Mouse (Mus musculus): Measurements from ENCODE around the gene Il27ra. TPM values are rescaled to one million over a fixed set of nuclear protein-coding genes. Genes with fewer than 3 reads are reported as not detected.
"Not testable (repeated sequence)": the region's sequence is repeated elsewhere in the genome, so short reads cannot be mapped to it uniquely, and the experiment has no call there.

The Il27ra gene
- polyA plus RNA-seq, 1 experiment from 2014 or later, result 0.33 TPM

- not testable (repeated sequence) for DNase-seq; H3K27me3 ChIP-seq (ENCODE audit: control insufficient read depth, insufficient read depth, low read length); ATAC-seq (ENCODE audit: low FRiP score, low TSS enrichment); H3K4me1 ChIP-seq (ENCODE audit: control insufficient read depth, insufficient read depth, low read length); H3K9me3 ChIP-seq (ENCODE audit: control insufficient read depth, low read length); H3K27ac ChIP-seq (replicated peaks; ENCODE audit: low read depth, low read length); H3K4me3 ChIP-seq (replicated peaks; ENCODE audit: low read depth, low read length); H3K9ac ChIP-seq (replicated peaks; ENCODE audit: low read length); H3K4me2 ChIP-seq (ENCODE audit: low read length)
- H3K36me3 ChIP-seq (ENCODE audit: control insufficient read depth, insufficient read depth, low read length), result peaks cover 80% of the 10 kb centered on the region
- 99% methylated on average over 2 of the region's 2 CpGs for WGBS
Measured at GRCm38 (mm10) chr8:83983222-83983621, 59.2 kb downstream of the Il27ra start.

- Histone ChIP-seq H3K27ac (replicated peaks; ENCODE audit: low read depth, low read length) (no peak overlapping the region), H3K4me1 (ENCODE audit: control insufficient read depth, insufficient read depth, low read length) (peaks cover 3% of the 10 kb centered on the region), H3K4me3 (replicated peaks; ENCODE audit: low read depth, low read length) (no peak overlapping the region), H3K36me3 (ENCODE audit: control insufficient read depth, insufficient read depth, low read length) (peaks cover 76% of the 10 kb centered on the region), H3K27me3 (ENCODE audit: control insufficient read depth, insufficient read depth, low read length) (no peaks in the 10 kb centered on the region), H3K9me3 (ENCODE audit: control insufficient read depth, low read length) (no peaks in the 10 kb centered on the region), H3K9ac (replicated peaks; ENCODE audit: low read length) (no peak overlapping the region), H3K4me2 (ENCODE audit: low read length) (no peak overlapping the region)
- DNase-seq, result no peak
- no peak for ATAC-seq (ENCODE audit: low FRiP score, low TSS enrichment)
- WGBS, result 97% methylated on average over 4 of the region's 4 CpGs
Measured at GRCm38 (mm10) chr8:83982449-83982848, 59.9 kb downstream of the Il27ra start.

- Histone ChIP-seq H3K4me1 (ENCODE audit: control insufficient read depth, insufficient read depth, low read length) (peaks cover 7% of the 10 kb centered on the region), H3K27me3 (ENCODE audit: control insufficient read depth, insufficient read depth, low read length) (no peaks in the 10 kb centered on the region), H3K4me3 (replicated peaks; ENCODE audit: low read depth, low read length) (no peak overlapping the region), H3K4me2 (ENCODE audit: low read length) (no peak overlapping the region), H3K9ac (replicated peaks; ENCODE audit: low read length) (no peak overlapping the region), H3K27ac (replicated peaks; ENCODE audit: low read depth, low read length) (no peak overlapping the region), H3K36me3 (ENCODE audit: control insufficient read depth, insufficient read depth, low read length) (peaks cover 67% of the 10 kb centered on the region), H3K9me3 (ENCODE audit: control insufficient read depth, low read length) (no peaks in the 10 kb centered on the region)
- DNase-seq (no peak), ATAC-seq (ENCODE audit: low FRiP score, low TSS enrichment) (no peak)
- WGBS, result 95% methylated on average over 7 of the region's 7 CpGs
Measured at GRCm38 (mm10) chr8:83981533-83981932, 60.9 kb downstream of the Il27ra start.

- Histone ChIP-seq H3K4me1 (ENCODE audit: control insufficient read depth, insufficient read depth, low read length) (peaks cover 7% of the 10 kb centered on the region), H3K9me3 (ENCODE audit: control insufficient read depth, low read length) (no peaks in the 10 kb centered on the region), H3K9ac (replicated peaks; ENCODE audit: low read length) (no peak overlapping the region), H3K4me3 (replicated peaks; ENCODE audit: low read depth, low read length) (no peak overlapping the region), H3K27ac (replicated peaks; ENCODE audit: low read depth, low read length) (no peak overlapping the region), H3K27me3 (ENCODE audit: control insufficient read depth, insufficient read depth, low read length) (no peaks in the 10 kb centered on the region), H3K4me2 (ENCODE audit: low read length) (no peak overlapping the region), H3K36me3 (ENCODE audit: control insufficient read depth, insufficient read depth, low read length) (peaks cover 60% of the 10 kb centered on the region)
- 83% methylated on average over 8 of the region's 8 CpGs for WGBS
- ATAC-seq (ENCODE audit: low FRiP score, low TSS enrichment) (no peak), DNase-seq (no peak)
Measured at GRCm38 (mm10) chr8:83980845-83981244, 61.5 kb downstream of the Il27ra start.

MicroRNA genes within 50 kb of the gene (microRNA counts, 519-probe panel; counts per million panel counts)
- not detected for microRNA mmu-miR-1199
- microRNA mmu-miR-709, result 3,778 counts per million, percentile 21 among the panel's probes with 10 or more counts

Small RNA genes lying within 50 kb of the gene (microRNA-seq; reads per million reads assigned to microRNA genes)
- 0.44 reads per million for gene Mir1199
- gene Mir709, result not detected
- gene Mir8111, result 1.2 reads per million

Other genes with a start within 250 kb of the Il27ra start
- gene Adgrl1, start 142.5 kb downstream of the Il27ra start, polyA plus RNA-seq (2014; fragmentation: Nextera tagmentation; extraction: Ambion mirVana), result 77.2 and 92.7 TPM in 2 replicates
- gene Gm10644, start 87.4 kb downstream of the Il27ra start, polyA plus RNA-seq (2014; fragmentation: Nextera tagmentation; extraction: Ambion mirVana), result 1.0 and 1.1 TPM in 2 replicates
- gene Asf1b, start 87.1 kb downstream of the Il27ra start, polyA plus RNA-seq (2014; fragmentation: Nextera tagmentation; extraction: Ambion mirVana), result 7.9 and 15.5 TPM in 2 replicates
- 181 and 207 TPM in 2 replicates for gene Prkaca, start 69.6 kb downstream of the Il27ra start, polyA plus RNA-seq (2014; fragmentation: Nextera tagmentation; extraction: Ambion mirVana)
- gene Samd1, start 44.9 kb downstream of the Il27ra start, polyA plus RNA-seq (2014; fragmentation: Nextera tagmentation; extraction: Ambion mirVana), result 10.5 and 14.2 TPM in 2 replicates
- gene 1700067K01Rik, start 41.1 kb downstream of the Il27ra start, polyA plus RNA-seq (2014; fragmentation: Nextera tagmentation; extraction: Ambion mirVana), result 0.53 and 0.89 TPM in 2 replicates
- gene 2210011C24Rik, start 30.4 kb downstream of the Il27ra start, polyA plus RNA-seq (2014; fragmentation: Nextera tagmentation; extraction: Ambion mirVana), result 0.94 TPM in 1 of 2 replicates, not detected in the other
- 0.65 and 0.87 TPM in 2 replicates for gene Palm3, start 21.1 kb downstream of the Il27ra start, polyA plus RNA-seq (2014; fragmentation: Nextera tagmentation; extraction: Ambion mirVana)
- 1.2 TPM in 1 of 2 replicates, not detected in the other for gene Rln3, start 2.4 kb upstream of the Il27ra start, polyA plus RNA-seq (2014; fragmentation: Nextera tagmentation; extraction: Ambion mirVana)
- 1.5 and 2.4 TPM in 2 replicates for gene Gm10643, start 22.5 kb upstream of the Il27ra start, polyA plus RNA-seq (2014; fragmentation: Nextera tagmentation; extraction: Ambion mirVana)
- 11.2 and 12.2 TPM in 2 replicates for gene Rfx1, start 24.2 kb upstream of the Il27ra start, polyA plus RNA-seq (2014; fragmentation: Nextera tagmentation; extraction: Ambion mirVana)
- 19.9 and 26.0 TPM in 2 replicates for gene Dcaf15, start 62.2 kb upstream of the Il27ra start, polyA plus RNA-seq (2014; fragmentation: Nextera tagmentation; extraction: Ambion mirVana)
- 0.63 and 0.68 TPM in 2 replicates for gene Podnl1, start 83.4 kb upstream of the Il27ra start, polyA plus RNA-seq (2014; fragmentation: Nextera tagmentation; extraction: Ambion mirVana)
- 28.9 and 33.1 TPM in 2 replicates for gene Cc2d1a, start 105.3 kb upstream of the Il27ra start, polyA plus RNA-seq (2014; fragmentation: Nextera tagmentation; extraction: Ambion mirVana)
- 1.8 and 1.9 TPM in 2 replicates for gene 4930432K21Rik, start 105.4 kb upstream of the Il27ra start, polyA plus RNA-seq (2014; fragmentation: Nextera tagmentation; extraction: Ambion mirVana)
- gene Nanos3, start 142.6 kb upstream of the Il27ra start, polyA plus RNA-seq (2014; fragmentation: Nextera tagmentation; extraction: Ambion mirVana), result 9.4 and 11.7 TPM in 2 replicates
- gene Zswim4, start 194.5 kb upstream of the Il27ra start, polyA plus RNA-seq (2014; fragmentation: Nextera tagmentation; extraction: Ambion mirVana), result 28.7 and 35.6 TPM in 2 replicates
- gene D8Ertd738e, start 207.1 kb upstream of the Il27ra start, polyA plus RNA-seq (2014; fragmentation: Nextera tagmentation; extraction: Ambion mirVana), result 261 and 282 TPM in 2 replicates
- 39.9 and 40.2 TPM in 2 replicates for gene Mri1, start 214.7 kb upstream of the Il27ra start, polyA plus RNA-seq (2014; fragmentation: Nextera tagmentation; extraction: Ambion mirVana)
- 25.5 and 26.2 TPM in 2 replicates for gene Ccdc130, start 227.8 kb upstream of the Il27ra start, polyA plus RNA-seq (2014; fragmentation: Nextera tagmentation; extraction: Ambion mirVana)

All from midbrain, embryonic 14.5 days (tissue).